Mouse (Mus musculus) gastrocnemius, postnatal 25 days (tissue): ENCODE measurements at regions not wholly inside any gene's neighbourhood (a gene's known extent, or its start where the extent isn't known, plus 50 kb on each side); places are given as distances from the start of the nearest gene placed in this dataset.
"Not testable (repeated sequence)": the region's sequence is repeated elsewhere in the genome, so short reads cannot be mapped to it uniquely, and the experiment has no call there.

Source experiments
- DNase-seq: peaks from one replicate; pipeline ENCODE4 v3.0.0; 2022

DNA sequence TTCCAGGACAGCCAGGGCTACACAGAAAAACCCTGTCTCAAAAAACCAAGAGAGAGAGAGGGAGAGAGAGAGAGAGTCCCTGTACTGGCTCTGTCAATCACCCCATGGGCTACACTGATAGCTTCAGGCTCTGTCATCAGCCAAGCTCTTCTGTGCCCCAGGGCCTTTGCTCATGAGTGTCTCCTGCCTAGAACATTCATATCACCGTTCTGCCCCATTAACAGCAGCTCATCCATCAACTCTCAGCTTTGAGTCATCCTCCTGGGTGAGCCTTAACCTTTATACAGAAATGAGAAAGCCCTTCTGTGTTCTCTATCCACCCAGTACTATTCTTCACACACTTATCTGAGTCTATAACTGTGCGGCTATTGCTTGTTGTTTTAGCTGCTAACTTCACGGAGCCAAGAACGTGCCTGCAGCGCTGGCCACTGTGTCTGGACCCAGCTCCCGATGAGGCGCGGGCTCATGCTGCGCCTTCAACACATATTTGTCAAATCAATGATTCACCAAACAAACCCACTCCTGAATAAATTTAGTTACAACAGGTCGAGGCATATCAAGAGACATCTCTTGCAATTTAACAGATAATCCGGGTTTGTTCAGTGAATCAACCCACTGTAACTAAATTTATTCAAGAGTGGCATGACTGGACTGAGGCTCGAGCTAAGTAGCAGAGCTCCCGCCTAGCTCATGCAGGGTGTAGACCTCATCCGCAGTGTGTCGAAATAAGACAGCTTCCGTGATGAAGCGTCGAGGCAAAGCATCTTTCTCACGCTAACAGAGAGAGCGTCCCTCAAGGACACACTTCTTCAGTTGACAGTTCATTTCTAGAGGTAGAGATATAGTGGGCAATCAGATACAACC lies 152.1 kb downstream of the Katnal1 start:
- DNase-seq: no peak

DNA sequence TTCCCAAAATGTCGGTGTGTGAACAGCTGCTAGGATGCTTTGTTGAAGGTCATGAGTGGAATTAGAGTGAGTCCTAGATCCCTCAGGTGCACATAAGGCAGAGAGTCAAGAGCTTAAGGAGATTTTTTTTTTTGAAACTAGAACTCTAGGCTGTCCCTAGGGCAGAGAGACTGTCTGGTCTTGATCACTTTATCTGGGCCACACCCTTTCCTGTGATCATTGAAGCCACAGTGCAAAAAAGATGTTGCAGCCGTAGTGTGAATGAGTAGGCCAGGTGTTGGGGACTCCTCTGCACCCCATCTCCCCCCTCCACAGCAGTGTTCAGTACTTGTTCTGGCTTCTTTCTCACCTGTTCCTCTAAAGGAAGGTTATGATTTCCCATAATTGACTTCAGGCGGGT lies 153.9 kb downstream of the Katnal1 start:
- no peak for DNase-seq

DNA sequence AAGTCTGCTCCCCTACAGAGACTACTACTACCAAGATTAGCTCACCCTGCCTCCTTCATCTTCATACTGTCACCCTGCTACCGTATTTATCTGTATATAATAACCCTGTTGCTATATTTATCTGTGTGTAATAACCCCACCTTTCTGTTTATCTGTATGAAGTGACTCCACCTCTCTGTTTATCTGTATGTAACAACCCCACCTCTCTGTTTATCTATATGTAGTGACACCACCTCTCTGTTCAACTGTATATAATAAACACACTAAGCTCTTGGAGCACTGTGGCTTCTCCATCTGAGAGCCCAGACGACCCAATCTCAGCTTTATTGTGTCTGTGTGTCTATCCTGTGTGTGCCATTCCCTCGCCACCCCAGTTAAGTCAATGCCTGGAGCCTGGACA lies 154.7 kb downstream of the Katnal1 start:
- DNase-seq: no peak

DNA sequence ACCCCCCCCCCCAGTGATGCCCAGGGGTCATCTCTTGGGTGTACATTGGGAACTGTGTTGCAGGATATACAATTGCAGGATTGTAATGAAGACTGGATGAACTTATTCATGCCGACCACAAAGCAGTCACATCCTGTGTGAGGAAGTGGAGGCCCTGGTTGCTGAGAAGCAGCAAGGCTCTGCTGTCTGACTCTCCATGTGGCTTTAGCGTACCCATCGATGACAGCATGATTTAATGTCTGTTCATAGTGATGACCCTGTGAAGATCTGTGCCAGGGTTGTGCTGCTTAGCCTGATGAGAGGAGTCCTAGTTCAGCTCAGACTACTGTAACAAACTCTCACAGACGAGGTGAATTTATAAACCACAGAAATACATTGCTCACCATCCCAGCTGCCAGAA lies 159.7 kb downstream of the Katnal1 start:
- no peak for DNase-seq

DNA sequence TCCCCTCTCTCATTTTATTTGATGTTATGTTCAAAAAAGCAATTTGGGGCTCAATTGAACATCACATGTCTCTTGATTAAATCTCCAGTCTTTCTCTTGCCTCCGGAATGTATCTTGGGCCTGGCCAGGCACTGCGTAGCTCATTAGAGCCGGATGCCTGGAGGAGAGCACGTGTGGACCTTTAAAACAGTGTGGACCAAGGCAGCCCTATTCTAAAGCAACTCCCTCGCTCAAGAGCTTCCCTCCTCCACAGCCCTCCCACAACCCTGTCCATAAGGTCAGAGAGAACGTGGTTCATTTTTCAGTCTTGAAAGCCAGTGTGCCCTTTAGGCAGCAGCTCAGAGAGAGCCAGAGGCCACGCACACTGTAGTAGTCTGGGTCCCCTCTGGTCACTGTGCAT lies 160.8 kb downstream of the Katnal1 start:
- no peak for DNase-seq

DNA sequence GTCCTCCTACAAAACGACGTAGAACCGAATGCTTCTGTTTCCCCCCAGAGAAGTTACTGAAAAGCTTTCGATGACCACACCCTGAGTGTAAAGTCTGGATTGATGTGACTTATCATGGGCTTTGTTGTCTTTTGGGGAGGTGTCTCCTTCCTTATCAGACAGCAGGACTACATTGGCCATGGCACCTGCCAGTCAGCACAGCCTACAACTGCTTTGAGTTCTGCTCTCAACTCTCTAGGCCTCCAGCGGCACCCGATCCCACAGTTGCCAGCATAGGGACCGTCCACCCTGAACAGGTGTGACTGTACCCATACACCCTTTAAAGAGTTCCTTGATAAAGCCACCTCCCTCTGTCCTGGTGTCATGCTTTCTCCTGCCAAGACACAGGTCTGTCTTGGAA lies 163.1 kb downstream of the Katnal1 start:
- DNase-seq: no peak

DNA sequence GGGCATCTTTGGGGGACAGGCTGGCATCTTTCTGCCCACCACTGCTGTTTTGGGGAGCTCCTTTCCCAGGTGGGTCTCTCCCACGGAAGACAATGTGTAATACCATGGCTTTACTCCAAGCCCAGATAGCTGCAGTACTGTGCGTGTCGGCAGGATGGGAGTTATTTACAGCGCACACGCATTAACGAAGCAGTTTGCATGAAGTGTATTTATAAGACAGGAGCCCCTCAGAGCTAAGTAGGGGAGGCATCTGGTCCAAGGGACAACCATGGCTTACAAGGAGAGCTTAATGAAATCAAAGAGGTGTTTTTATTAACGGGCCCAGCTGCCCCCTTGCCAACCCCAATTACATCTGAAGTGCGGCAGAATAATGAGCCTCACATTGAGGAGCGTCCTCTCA lies 169.0 kb downstream of the Katnal1 start:
- no peak for DNase-seq

DNA sequence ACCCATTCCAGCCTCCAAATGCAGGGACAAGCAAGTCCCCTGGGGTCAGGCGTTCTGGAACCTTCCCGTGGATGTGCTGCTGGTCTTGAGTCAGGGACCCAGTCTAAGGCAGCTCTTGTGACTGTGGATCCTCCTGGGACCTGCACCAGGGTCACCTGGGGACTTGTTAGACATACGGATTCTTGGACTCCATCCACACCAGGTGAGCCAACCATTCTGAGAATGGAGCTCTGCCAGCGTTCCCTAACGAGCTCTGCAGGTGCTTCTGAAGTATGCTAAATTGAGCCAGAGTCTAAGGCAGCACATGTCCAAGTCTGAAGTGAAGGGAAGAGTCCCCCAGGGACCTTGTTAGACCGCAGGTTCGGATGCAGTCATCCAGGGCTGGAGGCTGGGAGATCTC lies 170.3 kb downstream of the Katnal1 start:
- no peak for DNase-seq

DNA sequence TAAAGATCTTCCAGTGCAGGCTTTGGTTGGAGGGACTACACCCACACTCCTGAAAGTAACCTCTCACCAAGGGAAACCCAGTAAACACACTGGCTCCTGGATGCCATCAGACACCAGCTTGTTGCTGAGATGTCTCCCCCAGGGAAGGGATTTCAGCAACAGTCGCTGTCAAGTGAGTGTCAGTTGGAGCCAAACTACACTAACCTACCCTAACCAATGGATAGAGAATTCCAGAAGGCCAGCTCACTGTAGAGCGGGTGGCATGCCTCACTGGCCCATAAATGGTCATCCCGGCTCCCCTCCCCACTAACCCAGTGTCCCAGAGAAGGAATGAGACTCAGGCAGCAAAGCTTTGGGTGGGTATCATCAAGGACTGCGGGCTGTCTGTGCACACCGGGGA lies 171.4 kb downstream of the Katnal1 start:
- no peak for DNase-seq

DNA sequence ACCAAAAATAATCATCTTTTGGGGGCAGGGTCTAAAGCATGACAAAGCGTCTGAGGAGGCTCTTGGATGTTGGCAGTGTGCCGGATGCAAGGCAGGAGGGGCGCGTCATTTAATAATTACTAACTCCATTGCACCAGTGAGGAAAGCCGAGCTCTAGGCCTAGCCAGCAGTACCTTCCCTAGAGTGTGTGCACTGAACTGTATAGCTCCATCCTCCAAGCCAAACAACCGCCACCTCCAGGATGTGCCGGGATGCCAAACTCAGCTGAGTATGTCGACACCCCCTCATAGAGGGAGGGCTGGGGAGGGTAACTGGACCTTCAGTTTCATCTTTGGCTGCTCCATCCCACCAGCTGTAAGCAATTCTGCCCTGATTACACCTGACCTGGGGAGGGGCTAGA lies 171.9 kb downstream of the Katnal1 start:
- no peak for DNase-seq

DNA sequence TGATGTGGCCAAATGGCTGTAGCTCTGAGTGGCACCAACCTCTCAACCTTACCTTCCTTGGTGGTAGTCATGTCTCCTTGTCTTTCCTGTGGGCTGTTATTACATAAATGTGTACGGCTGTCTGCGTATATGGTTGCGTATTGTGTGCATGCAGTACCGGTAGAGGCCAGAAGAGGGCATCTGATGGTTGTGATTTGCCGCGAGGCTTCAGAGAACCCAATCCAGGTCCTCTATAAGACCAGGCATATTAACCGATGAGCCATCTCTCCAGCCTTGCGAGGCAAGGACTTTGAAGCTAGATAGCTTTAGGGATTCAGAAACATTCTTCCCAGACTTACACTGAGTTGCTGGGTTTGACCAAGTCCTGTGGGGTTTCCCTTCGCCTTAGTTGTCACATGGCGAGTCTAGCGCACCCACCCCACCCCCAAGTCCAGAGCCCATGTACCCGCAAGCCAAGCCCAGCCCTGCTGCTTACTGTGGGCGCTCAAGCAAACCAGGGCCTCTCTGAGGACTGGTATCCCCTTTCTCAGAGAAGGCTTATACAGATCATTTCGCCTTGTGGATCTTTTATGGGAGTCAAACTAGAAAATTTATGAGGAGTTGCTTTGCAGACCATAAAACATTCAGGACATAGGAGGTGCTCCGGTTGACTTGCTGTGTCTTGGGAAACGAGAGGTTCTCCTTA lies 172.7 kb downstream of the Katnal1 start:
- DNase-seq: no peak

DNA sequence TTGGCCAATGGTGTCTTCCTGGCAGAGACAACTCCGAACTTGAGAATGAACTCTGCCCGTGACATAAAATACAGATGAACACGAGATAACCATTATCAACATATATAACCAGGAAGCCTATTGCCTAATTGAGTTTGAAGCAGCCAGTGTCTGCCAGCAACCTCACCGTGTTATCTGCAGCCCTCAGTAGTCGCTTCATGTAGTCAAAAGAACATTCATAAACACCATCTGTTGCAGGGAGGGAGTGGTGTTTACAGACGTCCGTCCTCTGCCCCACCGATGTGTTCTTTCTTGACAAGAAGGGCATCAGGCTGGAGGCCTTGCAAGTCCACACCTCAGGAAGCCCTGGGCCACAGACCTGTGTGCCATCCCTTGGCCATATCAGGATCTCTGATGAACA lies 173.3 kb downstream of the Katnal1 start:
- DNase-seq: no peak

DNA sequence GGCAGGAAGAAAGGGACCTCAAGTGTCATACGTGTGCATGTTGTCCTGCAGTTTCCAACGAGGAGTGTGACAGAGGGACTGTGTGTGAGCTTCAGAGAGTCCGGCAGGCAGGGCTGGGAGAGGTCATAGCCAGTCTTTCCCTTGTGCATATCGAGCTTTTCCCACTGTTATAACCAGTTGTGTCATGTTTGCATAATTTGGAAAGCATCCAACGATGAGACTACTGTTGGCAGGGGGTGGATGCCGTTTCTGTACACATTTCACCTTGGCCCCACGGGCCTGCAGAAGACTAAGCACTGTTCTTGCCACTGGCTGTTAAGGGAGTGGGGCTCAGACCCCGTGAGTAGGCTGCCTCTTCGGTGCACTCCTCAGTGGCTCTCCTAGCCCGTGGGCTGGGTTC lies 174.2 kb downstream of the Katnal1 start:
- no peak for DNase-seq

DNA sequence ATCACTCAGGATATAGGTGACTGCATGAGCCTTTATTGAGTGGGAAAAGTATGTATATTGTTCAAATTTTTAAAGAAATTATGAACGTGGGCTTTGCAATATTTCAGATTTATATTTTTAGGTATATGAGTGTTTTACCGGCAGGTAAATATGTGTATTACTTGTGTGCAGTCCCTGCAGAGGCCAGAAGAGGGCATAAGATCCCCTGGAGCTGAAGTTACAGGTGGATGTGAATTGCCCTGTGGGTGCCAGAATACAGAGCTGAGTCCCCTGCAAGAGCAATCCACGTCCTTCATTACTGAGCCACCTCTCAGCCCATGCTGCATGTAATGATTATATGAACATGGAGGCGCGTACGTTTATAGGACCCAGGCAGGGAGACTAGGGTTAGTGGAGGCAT lies 174.8 kb downstream of the Katnal1 start:
- DNase-seq: no peak

DNA sequence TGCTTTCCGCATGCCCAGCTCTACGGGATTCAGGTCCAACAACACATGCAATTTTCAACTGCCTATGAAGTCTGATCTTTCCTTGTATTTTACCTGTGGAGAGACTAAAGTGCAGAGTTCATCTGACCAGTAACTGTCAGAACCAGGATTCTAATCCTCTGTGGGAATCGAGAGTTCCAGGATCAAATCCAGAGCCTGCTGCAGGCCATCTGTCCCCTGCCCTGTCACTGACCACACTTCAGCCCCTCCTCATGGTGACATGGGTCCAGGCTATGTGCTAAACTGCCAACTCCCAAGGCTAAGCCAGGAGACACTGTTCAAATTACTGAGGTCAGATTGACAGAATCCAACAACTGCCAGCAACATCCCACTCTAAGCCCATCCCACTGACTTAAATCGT lies 175.7 kb downstream of the Katnal1 start:
- no peak for DNase-seq

DNA sequence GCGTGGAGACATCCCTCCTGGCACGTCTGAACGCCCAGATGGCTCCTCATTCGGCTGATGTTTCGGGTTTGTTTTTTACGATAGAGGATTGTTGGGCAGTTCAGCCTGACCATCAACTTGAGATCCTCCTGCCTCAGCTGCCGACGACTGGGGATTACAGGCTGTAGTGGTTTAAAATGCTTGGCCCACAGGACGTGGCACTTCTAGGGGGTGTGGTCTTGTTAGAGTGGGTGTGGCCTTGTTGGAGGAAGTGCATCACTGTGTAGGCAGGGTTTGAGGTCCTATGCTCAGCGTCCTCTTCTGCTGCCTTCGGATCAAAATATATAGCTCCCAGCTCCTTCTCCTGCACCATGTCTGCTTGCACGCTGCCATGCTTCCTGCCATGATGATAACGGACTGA lies 177.1 kb downstream of the Katnal1 start:
- no peak for DNase-seq

DNA sequence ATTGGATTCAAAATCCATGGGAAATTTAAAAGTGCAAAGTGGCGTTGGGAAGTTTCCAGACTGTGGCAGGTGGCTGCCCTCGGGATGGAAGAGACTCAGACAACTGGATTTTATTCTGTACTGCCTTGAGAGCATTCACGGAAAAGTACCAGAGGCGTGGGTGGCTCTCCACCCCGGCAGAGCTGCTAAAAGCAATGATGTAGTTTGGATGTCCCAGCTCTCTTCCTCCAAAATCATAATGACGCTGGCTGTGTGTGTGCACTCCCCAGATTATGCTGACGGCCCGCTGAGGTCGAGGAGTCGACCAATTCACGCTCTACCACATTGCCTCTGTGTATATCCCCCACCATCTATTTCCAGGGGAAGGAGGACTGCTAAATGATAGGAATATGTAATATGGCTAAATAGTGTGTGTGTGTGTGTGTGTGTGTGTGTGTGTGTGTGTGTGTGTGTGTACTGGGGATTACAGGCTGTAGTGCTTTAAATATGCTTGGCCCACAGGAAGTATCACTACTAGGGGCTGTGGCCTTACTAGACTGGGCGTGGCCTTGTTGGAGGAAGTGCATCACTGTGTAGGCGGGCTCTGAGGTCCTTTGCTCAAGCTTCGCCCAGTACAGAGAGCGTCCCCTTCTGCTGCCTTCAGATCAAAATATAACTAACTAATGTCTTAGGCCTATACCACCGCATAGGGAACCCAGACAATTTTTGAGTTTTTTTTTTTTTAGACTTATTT lies 179.0 kb downstream of the Katnal1 start:
- DNase-seq: no peak

DNA sequence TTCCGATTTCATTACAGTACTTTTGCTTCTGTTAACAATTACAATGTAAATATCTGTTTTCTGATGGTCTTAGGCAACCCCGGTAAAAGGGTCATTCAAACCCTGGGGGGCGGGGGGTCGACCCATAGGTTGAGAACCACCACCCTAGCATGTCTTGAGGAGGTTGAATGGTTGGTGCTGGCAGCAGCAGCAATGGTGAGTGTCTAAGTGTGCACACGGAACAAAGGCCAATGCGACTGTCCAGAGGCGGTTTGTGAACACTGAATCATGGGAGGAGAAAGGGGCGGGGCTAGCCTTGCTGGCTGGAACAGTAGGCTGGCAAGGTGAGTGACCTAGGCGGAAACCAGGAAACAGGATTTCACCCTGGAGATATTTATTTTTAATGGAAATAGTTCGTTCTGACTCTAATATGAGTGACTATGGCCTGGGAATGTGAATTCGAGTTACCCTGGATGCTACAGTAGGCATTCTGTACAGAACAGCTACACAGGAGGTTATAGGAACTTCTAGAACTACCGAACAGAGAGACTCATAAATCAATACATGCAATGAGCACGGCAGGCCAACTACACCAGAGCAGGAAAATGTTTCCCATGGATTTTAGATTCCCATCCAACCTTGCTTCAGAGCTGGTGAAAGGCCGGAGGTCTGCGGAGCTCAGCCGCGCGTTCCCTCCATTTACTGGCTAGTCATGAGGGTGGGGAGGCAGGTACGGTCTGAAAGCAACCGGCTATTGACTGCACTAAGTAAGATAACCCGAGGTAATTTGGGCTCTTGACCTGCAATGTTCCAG lies 181.0 kb downstream of the Katnal1 start:
- no peak for DNase-seq

DNA sequence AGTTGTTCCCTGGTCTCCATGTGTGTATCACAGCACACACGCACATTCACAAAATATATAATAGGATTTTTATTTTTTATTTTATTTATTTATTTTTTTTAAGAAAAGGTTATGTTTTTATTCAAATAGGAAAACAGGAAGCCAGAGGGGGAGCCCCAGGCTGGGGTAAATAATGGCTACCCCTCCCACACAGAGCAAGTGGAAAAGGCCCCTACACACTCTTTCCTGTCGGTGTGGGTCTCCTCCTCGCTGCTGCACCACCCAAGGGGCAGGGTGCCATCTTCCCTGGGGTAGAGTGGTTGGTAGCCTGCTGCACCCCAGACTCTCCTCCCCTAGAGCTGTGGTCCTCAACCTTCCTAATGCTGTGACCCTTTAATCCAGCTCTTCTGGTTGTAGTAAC lies 181.6 kb downstream of the Katnal1 start:
- no peak for DNase-seq

DNA sequence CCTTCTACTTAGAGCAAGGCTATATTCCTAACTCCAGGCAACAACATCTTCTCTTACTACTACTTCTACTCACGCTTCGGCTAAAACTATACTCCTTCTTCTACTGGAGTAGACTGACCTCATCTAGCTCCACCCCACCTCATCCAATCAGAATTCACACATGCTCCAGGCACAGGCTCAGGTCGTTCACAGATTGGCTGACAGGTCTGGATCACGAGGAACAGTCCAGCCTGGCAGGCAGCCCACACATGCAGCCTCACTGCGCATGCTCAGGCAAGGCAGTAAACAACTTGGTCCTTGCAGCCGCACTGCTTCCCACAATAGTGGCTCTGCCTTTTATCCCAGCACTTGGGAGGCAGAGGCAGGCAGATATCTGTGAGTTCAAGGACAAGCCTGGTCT lies 182.4 kb downstream of the Katnal1 start:
- DNase-seq: not testable (repeated sequence)

DNA sequence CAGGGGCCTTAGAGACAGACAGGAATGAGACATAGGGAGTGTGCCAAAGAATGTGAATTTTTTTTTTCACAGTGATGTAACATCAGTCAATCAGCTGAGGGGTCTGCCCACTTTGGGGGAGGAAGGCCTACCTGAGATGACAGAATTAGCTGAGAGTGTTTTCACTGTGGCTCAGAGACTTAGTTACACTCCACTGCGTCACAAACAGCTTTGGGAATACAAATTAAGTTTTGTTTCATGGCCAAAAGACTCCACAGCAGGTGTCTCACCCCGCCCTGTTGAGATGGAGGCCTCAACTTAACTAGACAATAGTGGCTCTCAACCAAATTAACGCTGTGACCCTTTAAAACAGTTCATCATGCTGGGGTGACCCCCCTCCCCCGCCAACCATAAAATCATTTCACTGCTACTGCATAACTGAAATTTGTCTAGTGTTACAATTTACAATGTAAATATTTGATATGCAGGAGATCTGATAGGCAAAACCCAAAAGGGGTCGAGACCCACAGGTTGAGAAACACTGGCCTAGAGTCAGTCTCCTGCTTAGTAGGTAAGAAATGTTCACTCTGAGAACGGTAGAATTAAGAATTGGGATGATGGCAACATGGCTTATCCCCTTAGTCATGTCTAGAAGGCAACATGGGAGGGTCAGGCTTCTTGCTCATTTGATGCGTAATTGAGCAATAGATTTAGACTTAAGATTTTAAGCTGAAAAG lies 184.3 kb downstream of the Katnal1 start:
- no peak for DNase-seq
